Mouse (Mus musculus) CH12.LX (cell line): ENCODE measurements around the gene Stox2. TPM values are rescaled to one million over a fixed set of nuclear protein-coding genes. Genes with fewer than 3 reads are reported as not detected.

ENCODE experiments used
- DNase-seq: peaks from one replicate; pipeline ENCODE4 v3.0.0-alpha.2; 2013; ENCODE audit errors: extremely low read depth
- H3K27ac ChIP-seq: 2 replicates; pipeline ENCODE4 v1.5.1; 2012; ENCODE audit warnings: low read depth, mild to moderate bottlenecking, control low read depth, moderate library complexity; ENCODE audit not compliant: insufficient read depth
- H3K27me3 ChIP-seq: replicated peaks from 2 replicates; pipeline ENCODE3; 2012; ENCODE audit warnings: inconsistent platforms
- H3K36me3 ChIP-seq, 2 experiments: replicated peaks in 1 of 2; 2 replicates each; pipeline versions ENCODE3 to v1.6.1; 2012; ENCODE audit warnings: inconsistent platforms in 1 of 2, low read length in 1 of 2, mild to moderate bottlenecking in 1 of 2, mixed read lengths in 1 of 2, moderate library complexity in 1 of 2; ENCODE audit not compliant: control insufficient read depth in 1 of 2, insufficient read depth in 1 of 2
- H3K4me1 ChIP-seq, 2 experiments: 2 replicates each; pipeline ENCODE4 v1.6.1; 2012; ENCODE audit warnings: inconsistent platforms in 1 of 2, moderate library complexity in 1 of 2; ENCODE audit not compliant: insufficient read depth in 2 of 2, control insufficient read depth in 1 of 2
- H3K4me2 ChIP-seq: 2 replicates; pipeline ENCODE4 v1.6.1; 2012; ENCODE audit warnings: low read depth, mild to moderate bottlenecking, control low read depth; ENCODE audit not compliant: poor library complexity, insufficient read depth, severe bottlenecking
- H3K4me3 ChIP-seq, 3 experiments: fragments of 150-350 bp in 1 of 3; sonication (generic) in 1 of 3; replicated peaks in 1 of 3; 2 replicates each; pipeline versions ENCODE3 to v1.5.1; 2011 to 2012; ENCODE audit warnings: low read depth in 2 of 3, low read length in 2 of 3, mild to moderate bottlenecking in 2 of 3, moderate library complexity in 2 of 3, control low read depth in 1 of 3, improper control_type of control experiment in 1 of 3, inconsistent platforms in 1 of 3, mixed read lengths in 1 of 3; ENCODE audit not compliant: poor library complexity in 1 of 3
- H3K79me2 ChIP-seq: replicated peaks from 2 replicates; pipeline ENCODE4 v1.6.1; 2012; ENCODE audit warnings: mild to moderate bottlenecking, moderate library complexity; ENCODE audit not compliant: control insufficient read depth, poor library complexity, insufficient read depth, severe bottlenecking; ENCODE audit errors: extremely low read depth
- H3K9ac ChIP-seq: 2 replicates; pipeline ENCODE4 v1.6.1; 2012; ENCODE audit warnings: low read depth, mild to moderate bottlenecking, control low read depth, moderate library complexity; ENCODE audit not compliant: insufficient read depth
- H3K9me3 ChIP-seq: replicated peaks from 2 replicates; pipeline ENCODE3; 2012; ENCODE audit warnings: low read length, inconsistent platforms, mixed read lengths
- BHLHE40 ChIP-seq: IDR thresholded peaks from 2 replicates; pipeline ENCODE4 v1.6.1; 2011; ENCODE audit warnings: mild to moderate bottlenecking, low read depth, low read length, improper control_type of control experiment
- CHD1 ChIP-seq: IDR thresholded peaks from 2 replicates; pipeline ENCODE4 v1.6.1; 2012; ENCODE audit warnings: low read depth, low read length, improper control_type of control experiment, inconsistent platforms
- CHD2 ChIP-seq: IDR thresholded peaks from 2 replicates; pipeline ENCODE4 v1.6.1; 2011; ENCODE audit warnings: low read length, improper control_type of control experiment
- CTCF ChIP-seq, 2 experiments: IDR thresholded peaks in 1 of 2; conservative IDR thresholded peaks in 1 of 2; 2 replicates each; pipeline ENCODE4 v1.5.1; 2011 to 2012; ENCODE audit warnings: low read depth in 2 of 2, low read length in 2 of 2, improper control_type of control experiment in 1 of 2, inconsistent platforms in 1 of 2, mild to moderate bottlenecking in 1 of 2, moderate library complexity in 1 of 2
- E2F4 ChIP-seq: IDR thresholded peaks from 2 replicates; pipeline ENCODE4 v1.6.1; 2011; ENCODE audit warnings: low read depth, low read length, improper control_type of control experiment; ENCODE audit not compliant: insufficient replicate concordance
- ELF1 ChIP-seq: IDR thresholded peaks from 2 replicates; pipeline ENCODE4 v1.6.1; 2014; ENCODE audit warnings: low read depth, mild to moderate bottlenecking, inconsistent platforms, low read length, improper control_type of control experiment
- ETS1 ChIP-seq: conservative IDR thresholded peaks from 2 replicates; pipeline ENCODE4 v1.6.1; 2012; ENCODE audit warnings: low read depth, mild to moderate bottlenecking, inconsistent platforms, low read length, improper control_type of control experiment, moderate library complexity
- GABPA ChIP-seq: IDR thresholded peaks from 2 replicates; pipeline ENCODE4 v1.6.1; 2012; ENCODE audit warnings: low read depth, low read length, improper control_type of control experiment, inconsistent platforms; ENCODE audit not compliant: insufficient replicate concordance
- JUND ChIP-seq: conservative IDR thresholded peaks from 2 replicates; pipeline ENCODE4 v1.6.1; 2011; ENCODE audit warnings: low read depth, low read length, improper control_type of control experiment
- MAFK ChIP-seq: IDR thresholded peaks from 2 replicates; pipeline ENCODE4 v1.6.1; 2011; ENCODE audit warnings: low read length, improper control_type of control experiment; ENCODE audit not compliant: insufficient replicate concordance
- MAX ChIP-seq: IDR thresholded peaks from 2 replicates; pipeline ENCODE4 v1.6.1; 2011; ENCODE audit warnings: low read length, improper control_type of control experiment
- MXI1 ChIP-seq: IDR thresholded peaks from 2 replicates; pipeline ENCODE4 v1.6.1; 2011; ENCODE audit warnings: mild to moderate bottlenecking, low read depth, low read length, improper control_type of control experiment
- PAX5 ChIP-seq: IDR thresholded peaks from 2 replicates; pipeline ENCODE4 v1.6.1; 2012; ENCODE audit warnings: low read length, inconsistent platforms, mixed read lengths
- POLR2AphosphoS2 ChIP-seq: IDR thresholded peaks from 2 replicates; pipeline ENCODE4 v1.6.1; 2011; ENCODE audit warnings: low read depth, low read length, improper control_type of control experiment
- RAD21 ChIP-seq: IDR thresholded peaks from 2 replicates; pipeline ENCODE4 v1.6.1; 2011; ENCODE audit warnings: low read depth, mild to moderate bottlenecking, low read length, improper control_type of control experiment, moderate library complexity
- RCOR1 ChIP-seq: conservative IDR thresholded peaks from 2 replicates; pipeline ENCODE4 v1.6.1; 2012; ENCODE audit warnings: low read depth, mild to moderate bottlenecking, inconsistent platforms, low read length, improper control_type of control experiment
- SIN3A ChIP-seq: IDR thresholded peaks from 2 replicates; pipeline ENCODE4 v1.6.1; 2012; ENCODE audit warnings: low read length, improper control_type of control experiment, inconsistent platforms
- SMC3 ChIP-seq: IDR thresholded peaks from 2 replicates; pipeline ENCODE4 v1.6.1; 2011; ENCODE audit warnings: low read depth, low read length, improper control_type of control experiment
- TBP ChIP-seq: conservative IDR thresholded peaks from 2 replicates; pipeline ENCODE4 v1.6.1; 2011; ENCODE audit warnings: low read depth, low read length, improper control_type of control experiment
- TCF12 ChIP-seq: IDR thresholded peaks from 2 replicates; pipeline ENCODE4 v1.6.1; 2014; ENCODE audit warnings: low read depth, mild to moderate bottlenecking, inconsistent platforms, low read length, improper control_type of control experiment
- UBTF ChIP-seq: IDR thresholded peaks from 2 replicates; pipeline ENCODE4 v1.6.1; 2012; ENCODE audit warnings: low read depth, mild to moderate bottlenecking, inconsistent platforms, low read length, improper control_type of control experiment, moderate library complexity
- USF1 ChIP-seq: IDR thresholded peaks from 2 replicates; pipeline ENCODE4 v1.6.1; 2014; ENCODE audit warnings: low read depth, mild to moderate bottlenecking, inconsistent platforms, low read length, improper control_type of control experiment
- USF2 ChIP-seq: conservative IDR thresholded peaks from 2 replicates; pipeline ENCODE4 v1.6.1; 2011; ENCODE audit warnings: low read depth, low read length, improper control_type of control experiment
- ZC3H11A ChIP-seq: IDR thresholded peaks from 2 replicates; pipeline ENCODE4 v1.6.1; 2012; ENCODE audit warnings: low read depth, mild to moderate bottlenecking, inconsistent platforms, low read length, improper control_type of control experiment
- ZMIZ1 ChIP-seq: IDR thresholded peaks from 2 replicates; pipeline ENCODE4 v1.6.1; 2012; ENCODE audit warnings: low read depth, mild to moderate bottlenecking, inconsistent platforms, low read length, improper control_type of control experiment
- dilution Hi-C: fragments of 300-500 bp; cut with MboI; formaldehyde crosslinking; loops from 2 replicates; pipeline ENCODE4 v1.14.3; 2020; ENCODE audit warnings: low sequenced_read_pairs; ENCODE audit not compliant: extremely low pct_unique_long_range_greater_than_20kb, extremely low pct_ligation_motif_present
- in situ Hi-C: fragments of 300-500 bp; cut with MboI; formaldehyde crosslinking; loops from 3 replicates; pipeline ENCODE4 v1.14.3; 2019; ENCODE audit warnings: low sequenced_read_pairs, low pct_ligation_motif_present, low pct_unique_long_range_greater_than_20kb, mixed read lengths
- polyA plus RNA-seq: library from polyadenylated mRNA; unstranded; fragments of >175 nt; gene quantifications from 2 replicates; pipeline ENCODE4 v1.2.1, GENCODE M21; 2012; ENCODE audit warnings: low read depth; ENCODE audit not compliant: insufficient read length
- total RNA-seq, 2 experiments: library from RNA; depleted of rRNA; stranded (reverse); fragments of 300-350 nt in 1 of 2; fragments of >200 nt in 1 of 2; gene quantifications; 2 replicates each; pipeline ENCODE4 v1.2.3; 2012 to 2014

Stox2 gene
- total and polyA plus RNA-seq, 3 experiments = 0.23 to 1.0 (median 0.42) TPM

DNA sequence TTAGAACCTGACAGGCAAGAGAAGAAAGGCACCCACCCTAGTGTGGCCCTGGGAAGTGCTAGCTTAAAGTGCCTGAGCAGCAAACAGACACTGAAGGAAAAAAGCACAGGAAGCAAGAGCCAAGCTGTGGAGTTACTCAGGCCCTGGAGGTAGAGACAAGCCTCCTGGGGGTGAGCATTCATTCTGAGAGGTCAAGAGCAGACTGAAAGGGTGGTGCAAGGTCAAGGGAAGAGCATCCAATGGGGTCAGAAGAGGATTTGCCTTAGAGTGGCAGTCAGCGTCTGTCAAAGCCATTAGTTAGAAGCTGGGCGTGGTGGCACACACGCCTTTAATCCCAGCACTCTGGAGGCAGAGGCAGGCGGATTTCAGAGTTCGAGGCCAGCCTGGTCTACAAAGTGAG, 224.3 kb downstream of the Stox2 start:
- DNase-seq = no peak
- H3K27ac ChIP-seq = no peak overlapping the region
- H3K4me3 ChIP-seq = no peak overlapping the region
- H3K4me1 ChIP-seq = no peaks in the 10 kb centered on the region
- no peak overlapping the region for H3K9ac ChIP-seq
- dilution Hi-C loops (no loop called here), in situ Hi-C loops (no loop called here)
- H3K9me3 ChIP-seq = no peaks in the 10 kb centered on the region
- no peaks in the 10 kb centered on the region for H3K79me2 ChIP-seq
- no peaks in the 10 kb centered on the region for H3K27me3 ChIP-seq
- H3K4me2 ChIP-seq = no peak overlapping the region
- TF ChIP-seq MAFK (no peak), UBTF (no peak), E2F4 (no peak), RCOR1 (no peak), BHLHE40 (no peak), POLR2AphosphoS2 (no peak), USF1 (no peak), SMC3 (no peak), TCF12 (no peak), PAX5 (no peak), USF2 (no peak), CHD1 (no peak), SIN3A (no peak), MXI1 (no peak), GABPA (no peak), RAD21 (no peak), CHD2 (no peak), ETS1 (no peak), ELF1 (no peak)
- no peaks in the 10 kb centered on the region for H3K36me3 ChIP-seq

DNA sequence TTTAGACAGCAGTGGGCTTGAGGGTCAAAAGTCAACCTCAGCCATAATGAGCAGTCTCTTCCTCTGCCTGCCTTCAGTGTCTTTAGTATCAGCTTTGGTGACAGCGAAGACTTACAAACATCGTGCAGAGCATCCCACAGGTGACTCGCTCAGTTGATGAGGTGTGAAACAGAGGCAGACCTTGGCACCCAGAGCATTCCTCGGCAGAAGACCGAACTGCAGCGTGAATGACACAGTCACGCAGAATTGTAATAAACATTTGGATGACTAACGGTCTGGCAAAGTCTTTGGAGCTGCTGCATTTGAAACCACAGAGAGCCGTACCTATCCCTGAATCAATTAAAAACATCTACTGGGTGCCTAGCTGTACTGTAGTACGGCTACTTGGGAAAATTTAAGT, 225.0 kb downstream of the Stox2 start:
- H3K27ac ChIP-seq = no peak overlapping the region
- no peaks in the 10 kb centered on the region for H3K27me3 ChIP-seq
- DNase-seq = no peak
- H3K79me2 ChIP-seq = no peaks in the 10 kb centered on the region
- TF ChIP-seq TCF12 (no peak), USF2 (no peak), ZC3H11A (no peak), ETS1 (no peak), PAX5 (no peak), JUND (no peak), SIN3A (no peak), ZMIZ1 (no peak), CHD1 (no peak), MAX (no peak), TBP (no peak), CTCF (conservative IDR thresholded peaks at IDR 0.05 in 1 of 2, IDR thresholded peaks at IDR 0.05 in 1 of 2; ENCODE audit: low read depth in 2 of 2, low read length in 2 of 2) (no peak)
- in situ Hi-C loops (no loop called here), dilution Hi-C loops (no loop called here)
- no peaks in the 10 kb centered on the region for H3K4me1 ChIP-seq
- no peak overlapping the region for H3K4me3 ChIP-seq
- H3K9me3 ChIP-seq = no peaks in the 10 kb centered on the region
- no peak overlapping the region for H3K4me2 ChIP-seq
- no peak overlapping the region for H3K9ac ChIP-seq
- H3K36me3 ChIP-seq = no peaks in the 10 kb centered on the region
